8 mouse cellular contexts compared by ENCODE assay signal in the genomic region with DNA sequence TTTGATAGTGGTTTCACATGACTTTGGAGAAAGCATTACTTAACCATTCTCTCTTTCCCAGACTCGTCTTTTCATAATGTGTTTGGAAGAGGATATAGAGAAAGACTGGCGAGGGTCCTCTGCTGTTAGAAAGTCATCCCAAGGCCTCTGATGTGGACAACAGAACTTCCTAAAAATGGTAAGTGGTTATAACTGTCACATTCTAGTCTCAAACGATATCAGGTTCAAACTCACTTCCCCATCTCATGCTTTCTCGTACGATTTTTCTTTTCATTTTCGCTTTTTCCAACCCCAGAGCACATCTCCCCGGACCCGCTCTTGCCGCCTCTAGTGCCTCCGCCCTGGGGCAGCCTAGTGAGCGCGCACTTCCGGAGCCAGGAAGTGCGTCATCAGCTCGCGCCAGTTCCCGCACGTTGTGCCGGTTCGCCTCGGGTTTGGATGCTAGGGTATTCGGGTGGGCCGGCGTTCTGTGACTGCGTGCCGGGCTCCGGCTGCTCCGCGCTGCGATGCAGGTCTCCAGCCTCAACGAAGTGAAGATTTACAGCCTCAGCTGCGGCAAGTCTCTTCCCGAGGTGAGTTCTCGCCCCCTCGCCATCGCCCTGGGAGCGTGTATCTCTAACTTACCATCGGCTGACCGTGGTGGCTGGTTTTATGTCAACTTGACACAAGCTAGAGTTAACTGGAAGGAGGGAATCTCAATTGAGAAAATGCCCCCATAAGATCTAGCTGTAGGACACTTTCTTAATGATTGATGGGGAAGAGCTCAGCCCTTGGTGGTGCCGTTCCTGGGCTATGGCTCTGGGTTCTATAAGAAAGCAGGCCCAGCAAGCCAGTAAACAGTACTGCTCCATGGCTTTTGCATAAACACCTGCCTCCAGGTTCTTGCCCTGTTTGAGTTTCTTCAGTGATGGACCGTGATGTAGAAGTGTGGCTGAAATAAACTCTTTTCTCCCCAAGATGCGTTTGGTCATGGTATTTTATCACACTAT. TPM values are rescaled to one million over a fixed set of nuclear protein-coding genes. Genes with fewer than 3 reads are reported as not detected.
DNase-seq lines count a peak whose midpoint lies in the region; ATAC-seq lines count a peak whose summit lies in the region.

A gene (plus strand): TSS at position 411 of the 989 bp plus-strand sequence.

- H3K4me1 ChIP-seq in intestine, embryonic 14.5 days (replicated peaks; ENCODE audit: control insufficient read depth, insufficient read depth, low read length) = peaks cover 12% of the 10 kb centered on the region

- peak within 1 kb of the TSS; percentile 51; the same call in 1 of the 2 replicates for H3K27ac ChIP-seq in intestine, embryonic 14.5 days (ENCODE audit: low read depth)

- H3K9ac ChIP-seq in intestine, embryonic 14.5 days (ENCODE audit: low read length) = peak within 1 kb of the TSS; percentile 83

- no peaks in the 10 kb centered on the region for H3K9me3 ChIP-seq in intestine, embryonic 14.5 days (ENCODE audit: control insufficient read depth, low read length)

- under 1% methylated on average over 42 of the region's 42 CpGs for WGBS in intestine, embryonic 14.5 days

- H3K27me3 ChIP-seq in intestine, embryonic 14.5 days (replicated peaks; ENCODE audit: control insufficient read depth, insufficient read depth, low read length) = no peaks in the 10 kb centered on the region

- peak within 1 kb of the TSS; percentile 96 for H3K4me2 ChIP-seq in intestine, embryonic 14.5 days (ENCODE audit: low read length)

- peak; percentile 87 for DNase-seq in adipocyte (ENCODE audit: low spot score)
- peak; percentile 97 for DNase-seq in embryo, embryonic 10 days (ENCODE audit: low spot score)
- peak; percentile 89 for DNase-seq in gastrocnemius, postnatal 14 days
- peak; percentile 96 for DNase-seq in intestine, embryonic 14.5 days (ENCODE audit: low spot score)
- peak; percentile 90 to 92 for DNase-seq in left cerebral cortex, postnatal 14 days (ENCODE audit: low spot score in 2 of 2)
- peak; percentile 96 for DNase-seq in mesoderm, embryonic 11.5 days (ENCODE audit: low read depth, low spot score)
- DNase-seq in right cerebral cortex, postnatal 36 days (ENCODE audit: low spot score in 2 of 2) = peak; percentile 85 to 87
- DNase-seq in yolk sac, embryonic 10.5 days (ENCODE audit: low spot score) = peak; percentile 86

- H3K36me3 ChIP-seq in intestine, embryonic 14.5 days (ENCODE audit: control insufficient read depth, insufficient read depth, low read length) = peaks cover 27% of the 10 kb centered on the region

- peak within 1 kb of the TSS; percentile 94 for H3K4me3 ChIP-seq in intestine, embryonic 14.5 days (ENCODE audit: low read depth, low read length)

- peak; percentile 96 for ATAC-seq in intestine, embryonic 14.5 days (replicated peaks; ENCODE audit: low FRiP score, low TSS enrichment, low read depth)

- intact Hi-C loops in gastrocnemius, postnatal 14 days (cut with DNase I; ENCODE audit: low total_unique reads) = no loop called here
- intact Hi-C loops in left cerebral cortex, postnatal 14 days (cut with DNase I) = no loop called here

RNA-seq across cellular contexts. Expression of the gene that starts here (rescaled TPM):
- total RNA-seq in gastrocnemius, postnatal 14 days (2021) = 1 to 10 TPM; 6.6 to 9.3 TPM
- 20.0 and 23.5 TPM in 2 replicates for polyA plus RNA-seq in intestine, embryonic 14.5 days (2014; fragmentation: Nextera tagmentation; extraction: Ambion mirVana)
- 10 to 100 TPM; 19.7 to 20.3 TPM for total RNA-seq in left cerebral cortex, postnatal 14 days (2021)

Comparison
In these comparisons a context has a peak if more than half of its experiments do, and no peak if none do; other contexts are left out.
1. Peak in every context shown above with its lines: DNase-seq, ATAC-seq, H3K4me3 ChIP-seq and H3K27ac ChIP-seq.